Mouse (Mus musculus) thymus, postnatal 14 days (tissue): ENCODE data around the gene Slain2.

Experiments used
- DNase-seq: peaks from one replicate; pipeline ENCODE4 v3.0.0; 2021

Slain2 gene

DNA sequence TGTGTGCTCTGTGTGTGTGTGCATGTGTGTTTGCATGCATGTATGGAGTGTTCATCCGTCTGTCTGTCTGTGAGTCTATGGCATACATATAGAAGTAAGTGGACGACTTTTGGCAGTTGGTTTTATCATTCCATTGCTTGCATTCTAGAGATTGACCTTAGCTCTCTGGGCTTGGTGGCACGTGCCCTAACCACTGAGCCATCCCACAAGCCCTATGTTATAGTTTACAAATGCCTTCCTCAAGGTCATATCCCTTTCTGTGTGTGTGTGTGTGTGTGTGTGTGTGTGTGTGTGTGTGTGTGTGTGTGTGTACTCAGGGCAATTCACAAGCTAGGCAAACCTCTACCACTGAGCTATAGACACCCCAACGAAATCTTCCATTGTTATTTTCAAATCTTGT, 12.2 kb upstream of the Slain2 start:
- DNase-seq = no peak

DNA sequence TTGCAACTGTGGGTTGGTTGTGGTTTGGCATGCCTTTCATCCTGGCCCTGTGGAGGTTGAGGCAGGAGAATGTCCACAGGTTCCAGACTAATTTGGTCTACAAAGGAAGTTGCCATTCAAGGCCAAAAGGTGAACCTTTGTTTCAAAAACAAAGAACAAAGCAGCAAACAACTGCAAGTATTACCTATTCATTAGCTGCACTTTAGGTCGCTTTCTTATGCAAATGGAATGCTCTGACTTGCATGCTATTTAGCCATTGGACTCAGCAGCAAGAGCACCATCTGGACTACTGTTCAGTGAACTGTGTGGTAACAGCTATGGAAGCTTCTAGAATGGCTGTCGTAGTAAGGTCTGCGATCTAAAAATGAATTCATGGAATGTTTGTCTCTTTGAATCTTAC, 11.8 kb upstream of the Slain2 start:
- no peak for DNase-seq

DNA sequence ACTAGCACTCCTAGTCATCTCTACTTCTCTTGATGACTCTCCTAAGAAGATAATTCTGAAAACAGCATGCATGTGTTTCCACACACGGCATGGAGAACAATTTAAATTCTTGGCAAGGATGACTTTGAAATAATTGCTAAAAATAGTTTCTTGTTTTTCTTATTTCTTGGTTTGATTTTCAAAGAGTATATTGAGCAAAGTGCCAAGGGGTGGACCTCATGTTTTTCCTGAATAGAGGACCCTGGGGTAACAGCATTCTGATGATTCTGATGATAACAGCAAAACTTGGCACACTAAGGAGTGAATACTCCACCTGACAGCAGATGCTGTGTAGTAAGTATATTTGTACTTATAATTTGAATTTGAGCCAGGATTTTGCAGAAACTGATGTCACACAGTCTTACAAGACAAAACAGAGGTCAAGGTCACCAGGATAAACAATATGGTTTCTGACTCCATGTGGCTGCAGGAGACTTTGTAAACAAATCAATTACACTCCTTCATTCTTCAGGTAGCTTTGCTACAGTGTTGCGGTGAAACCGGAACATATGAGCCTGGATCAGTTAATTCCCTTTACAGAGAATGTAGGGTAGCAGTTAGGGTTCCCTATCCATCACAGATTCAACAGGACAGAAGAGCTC, 11.1 kb upstream of the Slain2 start:
- DNase-seq = no peak

DNA sequence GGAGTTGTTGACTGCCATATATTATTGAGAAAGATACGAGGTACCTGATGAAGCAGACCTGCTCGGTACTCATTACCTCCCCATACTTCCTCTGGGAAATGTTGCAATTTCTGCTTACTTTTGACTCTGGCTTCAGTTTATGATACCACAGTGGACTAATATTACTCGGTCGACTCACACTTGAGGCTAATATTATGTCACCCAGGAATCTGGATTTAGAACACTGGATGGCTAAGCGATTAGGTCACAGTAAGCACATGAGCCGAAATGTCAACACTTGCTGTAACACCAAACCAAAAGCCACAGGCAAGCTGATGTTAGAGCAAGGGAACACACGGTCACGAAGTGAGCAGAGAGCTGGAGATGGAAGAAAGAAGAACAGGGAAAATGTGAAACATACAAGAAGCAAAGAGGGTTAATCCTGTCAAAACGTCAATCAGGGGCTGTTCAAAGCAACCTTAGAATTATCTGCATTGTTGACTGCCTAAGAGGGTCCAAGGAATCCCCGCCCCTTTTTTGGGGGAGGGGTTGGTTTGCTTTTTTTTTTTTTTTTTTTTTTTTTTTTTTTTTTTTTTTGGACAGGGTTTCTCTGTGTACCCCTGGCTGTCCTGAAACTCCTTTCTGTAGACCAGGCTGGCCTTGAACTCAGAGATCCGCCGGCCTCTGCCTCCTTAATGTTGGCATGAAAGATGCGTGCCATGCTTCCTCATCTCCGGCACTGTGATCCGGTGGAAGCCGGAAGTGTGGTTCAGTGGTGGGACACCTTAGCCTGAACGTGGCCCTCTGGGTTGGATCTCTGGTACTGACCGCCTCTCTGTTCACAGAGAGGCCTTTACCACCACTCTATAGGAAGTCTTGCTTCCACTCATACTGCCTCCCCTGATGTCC, 9.0 kb upstream of the Slain2 start:
- no peak for DNase-seq

DNA sequence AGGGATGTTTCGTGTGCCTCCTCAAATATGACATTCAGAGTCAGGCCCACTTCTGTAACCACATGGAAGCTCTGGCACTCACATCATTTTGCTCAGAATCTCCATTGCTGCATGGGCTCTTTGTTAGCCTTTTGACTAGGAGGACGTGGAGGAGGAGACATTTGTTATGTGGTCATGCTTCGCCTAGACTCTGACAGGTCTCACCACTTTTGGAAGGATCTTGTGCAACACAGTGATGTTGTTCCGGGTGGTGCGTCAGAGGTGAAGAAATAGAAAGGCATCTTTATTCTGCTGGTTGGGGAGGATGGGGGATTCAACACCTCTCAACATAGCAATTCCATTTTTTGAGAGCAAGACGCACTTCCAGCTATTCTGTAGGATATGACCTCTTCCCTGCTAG, 6.7 kb upstream of the Slain2 start:
- DNase-seq = no peak

DNA sequence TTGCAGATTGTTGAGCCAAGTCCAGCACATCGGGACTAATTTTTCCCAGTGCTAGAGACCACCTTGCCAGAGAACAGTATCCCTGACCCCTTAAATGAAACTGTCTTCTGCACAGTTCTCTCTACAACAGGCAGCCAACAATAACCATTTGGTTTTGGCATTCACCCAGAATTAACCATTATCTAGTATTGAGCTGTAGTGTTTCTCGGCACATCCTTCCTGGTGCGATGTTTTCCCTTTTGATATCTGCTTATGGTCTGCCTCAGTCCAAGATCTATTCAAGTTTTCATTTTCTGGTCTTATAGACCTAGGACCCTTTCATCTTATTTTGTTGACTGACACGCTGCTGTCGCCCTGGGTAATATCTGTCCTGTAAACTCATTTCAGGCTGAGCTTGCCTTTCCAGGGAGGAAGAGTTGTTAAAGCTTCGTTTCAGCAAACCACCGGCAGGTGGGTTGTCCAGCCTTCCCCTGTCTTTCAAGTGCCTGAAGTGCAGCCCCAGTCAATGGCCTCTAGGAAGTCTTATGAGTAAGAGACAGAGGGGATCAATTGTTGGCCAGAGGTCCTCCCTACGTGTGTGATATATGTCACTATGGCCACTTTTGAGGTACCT, 5.7 kb upstream of the Slain2 start:
- DNase-seq = no peak

DNA sequence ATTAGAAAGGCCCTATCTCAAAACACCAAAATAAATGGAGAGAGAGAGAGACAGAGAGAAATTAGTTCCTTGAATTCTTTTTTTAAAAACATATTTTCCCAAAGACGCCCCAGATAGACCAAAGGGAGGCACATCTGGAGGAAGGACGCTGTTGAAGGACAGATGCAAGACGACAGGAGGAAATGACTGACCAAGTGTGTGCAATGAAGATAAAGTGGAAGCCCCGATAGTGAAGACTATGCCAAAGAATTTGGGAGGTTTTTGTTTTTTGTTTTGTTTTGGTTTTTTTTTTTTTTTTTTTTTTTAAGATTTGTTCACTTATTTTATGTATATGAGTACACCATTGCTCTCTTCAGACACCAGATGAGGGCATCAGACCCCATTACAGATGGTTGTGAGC, 4.7 kb upstream of the Slain2 start:
- DNase-seq = no peak

DNA sequence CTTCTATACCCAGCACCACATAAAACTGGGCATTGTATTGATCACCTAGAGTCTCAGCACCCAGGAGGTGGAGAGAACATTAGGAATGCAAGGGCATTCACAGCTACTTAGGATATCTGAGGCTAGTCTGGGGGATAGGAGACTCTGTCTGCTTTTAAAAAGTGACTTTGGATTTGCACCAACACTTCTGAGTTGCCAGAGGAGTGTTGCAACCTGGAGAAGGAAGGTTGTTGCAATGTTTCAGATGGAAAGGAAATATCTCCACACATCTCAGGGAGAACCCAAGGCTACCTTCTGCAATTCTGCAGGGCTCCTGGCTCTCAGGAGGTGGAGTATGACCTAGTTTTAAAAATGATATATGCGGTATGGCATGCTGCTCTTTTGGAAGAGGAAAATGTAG, 3.7 kb upstream of the Slain2 start:
- no peak for DNase-seq

DNA sequence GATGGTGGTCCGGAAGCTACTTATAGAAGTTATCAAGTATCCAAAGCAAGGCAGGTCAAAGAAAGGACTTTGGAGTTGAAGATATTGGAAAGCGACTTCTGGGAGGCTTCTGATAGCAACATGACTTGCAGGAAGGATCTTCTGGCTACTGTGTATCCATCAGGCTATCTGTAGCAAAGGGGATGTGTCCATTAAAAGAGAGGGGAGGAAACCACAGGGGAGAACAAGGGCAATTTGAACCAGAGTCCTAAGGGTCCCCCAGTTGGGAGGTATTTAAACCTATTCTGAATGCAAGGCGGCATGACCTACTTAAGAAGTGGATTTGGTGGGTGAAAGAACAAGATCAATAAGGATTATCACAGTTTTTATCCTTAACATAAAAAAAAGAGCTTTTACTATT, 2.8 kb upstream of the Slain2 start:
- DNase-seq = no peak

DNA sequence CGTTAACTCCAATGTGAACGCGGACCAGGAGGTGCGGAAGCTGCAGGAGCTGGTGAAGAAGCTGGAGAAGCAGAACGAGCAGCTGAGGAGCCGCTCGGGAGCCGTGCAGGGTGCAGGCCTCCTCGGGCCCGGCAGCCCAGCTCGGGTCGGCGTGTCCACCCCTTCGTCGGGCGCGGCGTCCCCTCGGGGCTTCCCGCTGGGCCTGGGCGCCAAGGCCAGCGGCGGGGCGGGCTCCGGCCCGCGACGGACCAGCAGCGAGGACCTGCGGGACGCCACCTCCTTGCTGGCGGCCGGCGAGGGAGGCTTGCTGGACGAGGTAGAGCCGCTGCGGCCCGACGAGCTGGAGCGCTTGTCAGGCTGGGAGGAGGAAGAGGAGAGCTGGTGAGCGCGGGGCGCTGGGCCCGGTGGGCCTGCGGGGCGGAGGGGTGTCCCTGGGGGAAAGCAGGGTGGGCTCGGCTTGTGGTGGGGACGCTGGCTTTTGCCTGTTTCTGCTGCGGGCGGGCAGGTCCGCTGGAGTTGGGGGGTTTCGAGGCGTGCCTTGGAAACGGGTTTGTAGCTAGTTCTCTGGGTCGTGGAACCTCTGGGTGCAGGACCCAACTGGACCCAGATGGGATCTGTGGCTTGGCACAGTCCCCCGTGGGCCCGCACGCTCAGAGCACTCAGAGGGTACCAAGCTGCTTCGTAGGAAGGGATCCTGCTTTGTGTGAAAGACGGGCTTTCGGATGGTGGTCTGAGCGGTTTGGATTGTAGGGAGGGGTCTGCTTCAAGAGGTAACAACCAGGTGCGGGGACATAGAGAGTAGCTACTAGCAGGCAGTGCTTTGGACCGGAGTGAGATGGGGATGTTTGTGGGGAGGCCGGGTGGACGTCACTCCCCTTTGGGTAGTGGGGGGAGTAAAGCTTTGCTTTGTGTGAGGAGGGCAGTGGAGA, 793 bp downstream of the Slain2 start:
- DNase-seq = peak; percentile 63

DNA sequence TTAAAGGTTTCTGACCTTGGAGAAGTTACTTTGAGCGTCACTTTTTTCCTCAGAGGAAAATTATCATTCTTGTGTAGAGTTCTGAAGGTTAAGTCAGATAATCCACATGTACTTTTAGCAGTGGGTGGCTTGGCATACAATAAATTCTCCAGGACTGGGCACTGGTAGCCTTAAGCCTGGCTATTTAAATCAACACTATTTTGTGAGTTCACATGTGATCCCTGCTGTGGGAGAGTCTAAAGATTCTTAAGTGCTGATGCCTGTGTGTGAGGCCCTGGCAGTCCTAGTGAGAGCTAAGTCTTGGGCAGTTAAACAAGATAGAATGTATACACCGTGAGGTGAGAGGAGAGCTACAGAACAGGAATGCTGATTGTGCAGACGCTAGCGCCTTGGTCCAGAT, 1.9 kb downstream of the Slain2 start:
- DNase-seq = no peak

DNA sequence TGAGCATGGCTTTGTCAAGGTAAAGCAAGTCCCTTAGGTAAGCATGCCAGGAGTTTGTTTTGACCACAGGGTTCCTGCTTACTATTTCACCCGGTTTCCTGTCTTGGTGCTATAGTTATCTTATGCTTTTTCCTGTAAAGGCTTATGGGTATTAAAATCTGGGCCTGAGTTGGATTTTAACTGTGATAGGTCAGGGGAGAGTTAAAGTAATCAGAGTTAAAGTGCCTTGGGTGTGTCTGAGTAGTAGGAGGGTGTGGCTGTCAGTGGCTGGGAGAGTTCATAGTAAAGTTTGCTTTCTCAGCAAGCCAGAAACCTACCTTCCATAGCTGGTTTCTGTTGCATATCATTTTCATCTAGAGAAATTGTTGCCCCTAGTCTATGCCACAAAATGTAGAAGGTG, 2.7 kb downstream of the Slain2 start:
- no peak for DNase-seq

DNA sequence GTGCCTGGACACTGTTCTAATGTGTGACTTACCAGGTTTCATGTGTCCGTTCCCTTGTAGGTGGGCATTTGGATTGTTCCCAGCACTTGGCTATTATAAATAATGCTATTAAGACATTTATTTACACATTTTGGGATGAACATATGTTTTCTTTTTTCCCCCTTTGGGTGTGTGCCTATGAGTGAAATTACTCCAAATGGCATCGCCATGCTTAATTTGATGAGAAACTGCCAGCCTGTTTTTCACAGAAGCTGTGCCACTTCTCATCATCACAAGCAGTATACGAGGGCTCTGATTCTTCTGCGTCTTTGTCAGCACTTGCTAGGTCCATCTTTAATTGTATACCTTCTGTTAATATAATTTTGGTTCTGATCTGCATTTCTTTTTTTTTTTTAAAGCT, 6.3 kb downstream of the Slain2 start:
- DNase-seq = no peak

DNA sequence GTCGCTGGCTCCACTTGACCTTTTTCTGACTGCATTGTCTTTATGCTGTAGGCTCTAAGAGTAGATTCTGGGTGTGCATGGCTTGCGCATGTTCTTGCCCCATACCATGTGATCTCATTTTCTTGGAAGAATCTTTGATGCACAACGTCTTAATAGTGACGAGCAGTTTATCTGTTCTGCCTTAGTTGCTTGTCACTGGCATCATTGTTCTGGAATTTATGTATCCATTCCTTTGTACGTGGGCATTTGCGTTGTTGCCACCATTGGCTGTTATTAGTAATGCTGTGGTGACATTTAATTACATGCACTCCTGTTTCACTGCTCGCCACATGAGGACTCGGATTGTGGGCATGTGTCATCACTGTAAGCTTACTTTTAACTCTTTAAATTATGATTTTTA, 7.1 kb downstream of the Slain2 start:
- DNase-seq = no peak

DNA sequence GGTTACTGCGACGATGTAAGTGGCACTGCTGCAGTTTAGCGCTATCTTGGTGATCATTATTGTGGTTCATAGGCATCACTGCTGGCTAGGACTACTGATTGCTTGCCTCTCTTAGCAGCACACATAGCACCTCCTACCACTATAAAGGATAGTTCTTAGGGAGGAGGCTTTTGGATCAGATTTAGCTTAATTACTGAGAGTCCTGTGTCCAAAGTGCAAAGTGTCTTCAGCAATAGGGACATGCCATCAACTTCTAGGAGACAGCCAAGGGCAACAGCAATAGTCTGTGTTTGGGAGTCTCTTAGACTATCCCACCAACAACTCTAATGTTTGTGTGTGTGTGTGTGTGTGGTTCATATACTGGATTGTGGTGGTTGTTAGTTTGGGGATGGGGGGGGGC, 8.7 kb downstream of the Slain2 start:
- DNase-seq = no peak

DNA sequence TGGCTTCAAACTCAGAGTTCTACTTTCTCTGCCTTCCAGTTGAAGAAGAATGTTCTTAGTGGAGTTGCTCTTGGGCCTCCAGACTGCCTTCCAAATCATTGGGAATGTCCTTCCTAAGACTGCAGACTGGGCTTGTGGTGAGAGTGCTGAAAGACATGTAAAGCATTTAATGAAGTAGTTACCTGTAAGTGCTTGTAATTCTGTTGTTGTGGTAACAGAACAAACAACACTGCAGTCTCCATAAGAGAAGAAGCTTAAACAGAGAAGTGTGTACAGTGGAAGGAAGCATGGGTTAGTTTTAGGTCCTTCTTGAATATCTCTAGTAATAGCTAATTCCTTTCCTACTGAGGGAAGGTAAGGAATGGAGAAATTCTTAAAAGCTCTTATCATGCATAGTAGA, 13.0 kb downstream of the Slain2 start:
- no peak for DNase-seq

DNA sequence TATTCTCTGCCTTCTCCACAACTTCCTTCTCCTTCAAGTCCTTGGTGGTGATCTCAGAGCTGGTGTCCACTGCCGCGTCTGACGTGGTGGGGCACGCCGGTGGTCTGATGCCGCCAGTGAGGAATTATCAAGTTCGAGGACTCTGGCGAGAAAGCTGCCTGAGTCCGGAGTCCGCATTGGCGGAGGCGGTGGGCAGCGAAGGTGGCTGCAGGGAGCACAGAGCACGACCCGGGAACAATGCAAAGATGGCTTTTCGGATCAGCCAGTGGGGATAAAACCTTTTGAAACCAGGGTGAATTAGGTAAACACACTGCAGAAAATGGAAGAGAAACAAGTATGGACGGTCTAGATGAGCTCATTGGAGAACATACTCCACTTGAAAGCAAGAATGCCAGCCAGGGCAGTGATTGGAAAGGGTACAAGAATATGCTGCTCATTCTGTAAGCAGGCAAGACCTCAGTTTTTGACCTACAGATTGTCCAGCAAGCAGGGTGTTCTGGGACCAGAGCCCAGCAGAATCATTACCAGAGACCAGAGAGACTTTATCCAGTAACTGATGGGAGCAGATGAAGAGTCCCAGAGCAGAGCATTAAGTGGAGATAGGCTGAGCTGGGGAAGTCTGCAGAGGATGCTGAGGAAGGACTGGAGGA, 19.0 kb downstream of the Slain2 start:
- no peak for DNase-seq

DNA sequence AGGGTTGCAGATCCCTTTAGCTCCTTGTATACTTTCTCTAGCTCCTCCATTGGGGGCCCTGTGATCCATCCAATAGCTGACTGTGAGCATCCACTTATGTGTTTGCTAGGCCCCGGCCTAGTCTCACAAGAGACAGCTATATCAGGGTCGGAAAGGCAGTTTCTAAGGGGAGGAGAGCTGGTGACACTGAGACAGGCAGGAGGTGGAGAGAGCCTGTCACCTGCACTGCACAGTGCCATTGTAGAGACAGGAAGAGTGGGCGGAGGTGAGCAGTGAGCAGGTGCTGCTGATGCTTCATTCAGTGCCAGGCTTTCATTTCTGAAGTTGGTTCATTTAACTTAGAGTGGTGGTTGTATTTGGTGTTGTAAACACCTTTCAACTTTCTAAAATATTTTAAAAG, 24.3 kb downstream of the Slain2 start:
- DNase-seq = peak; percentile 57

DNA sequence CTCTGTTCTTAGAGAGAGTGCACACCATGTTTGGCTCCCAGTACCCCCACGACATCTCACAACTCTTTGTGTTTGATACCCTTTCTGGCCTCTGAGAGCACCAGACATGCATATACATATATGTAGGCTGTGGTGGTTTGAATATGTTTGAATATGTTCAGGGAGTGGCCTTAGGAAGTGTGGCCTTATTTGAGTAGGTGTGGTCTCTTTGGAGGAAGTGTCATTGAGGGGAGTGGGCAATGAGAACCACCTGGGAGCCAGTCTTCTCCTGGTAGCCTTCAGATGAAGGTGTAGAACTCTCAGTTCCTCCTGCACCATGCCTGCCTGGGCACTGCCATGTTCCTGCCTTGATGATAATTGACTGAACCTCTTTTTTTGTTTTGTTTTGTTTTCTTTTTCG, 25.2 kb downstream of the Slain2 start:
- DNase-seq = no peak

DNA sequence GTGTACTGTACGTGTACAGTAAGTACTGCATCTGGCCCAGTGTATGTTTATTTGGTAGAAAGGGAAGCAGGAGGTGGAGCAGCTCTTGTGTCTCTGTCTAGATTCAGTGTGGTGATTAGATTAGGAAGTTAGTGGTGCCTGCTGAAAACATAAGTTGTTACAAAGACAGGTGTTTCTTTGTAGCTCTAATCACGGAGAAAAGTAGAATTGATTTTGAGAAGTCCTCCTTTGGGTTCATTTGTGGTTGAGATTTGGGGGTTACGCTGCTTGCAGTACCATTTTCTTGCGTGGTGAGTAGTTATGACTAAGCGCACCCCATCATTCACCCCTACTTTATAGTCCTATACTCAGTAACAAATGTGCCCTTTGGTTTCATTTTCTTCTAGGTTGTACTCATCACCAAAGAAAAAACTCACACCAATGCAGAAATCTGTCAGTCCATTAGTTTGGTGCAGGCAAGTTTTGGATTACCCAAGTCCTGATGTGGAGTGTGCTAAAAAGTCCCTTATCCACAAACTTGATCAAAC, 26.9 kb downstream of the Slain2 start:
- DNase-seq = no peak

DNA sequence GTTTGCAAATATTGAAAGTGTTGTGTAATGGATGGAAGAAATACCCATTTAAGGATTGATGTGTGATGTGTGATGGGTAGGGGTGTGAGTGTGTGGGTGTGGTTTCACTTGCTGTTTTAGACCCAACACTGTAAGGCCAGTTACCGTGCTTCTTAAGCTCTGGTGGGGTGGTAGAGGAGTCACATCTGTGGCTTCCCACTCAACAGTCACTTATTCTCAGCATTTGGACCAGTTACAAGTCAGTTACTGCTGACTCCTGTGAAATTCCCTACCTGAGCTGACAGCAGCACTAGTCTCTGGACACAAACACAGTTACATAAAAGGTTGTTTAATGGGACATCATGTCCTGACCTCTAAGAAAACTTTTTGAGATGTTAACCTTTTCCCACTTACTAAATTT, 34.0 kb downstream of the Slain2 start:
- DNase-seq = no peak

DNA sequence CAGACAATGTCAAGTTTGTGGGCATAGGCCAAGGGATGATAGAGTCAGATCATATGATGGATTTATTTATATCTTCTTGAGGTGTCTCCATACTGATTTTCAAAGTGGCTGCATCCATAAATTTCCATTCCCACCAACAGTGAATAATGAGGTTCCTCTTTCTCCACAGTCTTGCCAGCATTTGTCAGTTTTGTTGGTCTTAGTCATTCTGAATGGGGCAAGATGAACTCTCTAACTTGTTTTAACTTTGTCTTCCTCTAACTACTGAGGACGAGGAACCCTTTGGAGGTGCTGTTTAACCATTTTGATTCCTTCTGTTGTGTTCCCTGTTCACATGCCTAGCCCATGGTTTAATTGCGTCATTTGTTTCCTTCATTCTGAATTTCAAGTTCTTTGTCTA, 36.1 kb downstream of the Slain2 start:
- DNase-seq = no peak
